Mouse (Mus musculus): ENCODE results near the gene Rhof. TPM values are rescaled to one million over a fixed set of nuclear protein-coding genes. Genes with fewer than 3 reads are reported as not detected.

Rhof gene
- polyA plus RNA-seq, 1 experiment = 1.1 TPM

- no peak for TF ChIP-seq GATA1 (IDR thresholded peaks at IDR 0.05; ENCODE audit: low read length)
These were observed 74.9 kb downstream of the Rhof start for GRCm38 (mm10) chr5:123057366-123058250.

Other genes with a start within 250 kb of the Rhof start
- gene Kdm2b, start 142.9 kb downstream of the Rhof start, polyA plus RNA-seq (2012) = 61.6 and 64.2 TPM in 2 replicates
- 12.9 and 17.5 TPM in 2 replicates for gene Orai1, start 117.6 kb downstream of the Rhof start, polyA plus RNA-seq (2012)
- gene Morn3, start 85.7 kb downstream of the Rhof start, polyA plus RNA-seq (2012) = not detected in 2 replicates
- gene Tmem120b, start 64.3 kb downstream of the Rhof start, polyA plus RNA-seq (2012) = 3.2 and 6.0 TPM in 2 replicates
- 78.0 and 85.4 TPM in 2 replicates for gene Setd1b, start 9.5 kb upstream of the Rhof start, polyA plus RNA-seq (2012)
- 80.0 and 104 TPM in 2 replicates for gene Psmd9, start 36.7 kb upstream of the Rhof start, polyA plus RNA-seq (2012)
- gene Hpd, start 50.0 kb upstream of the Rhof start, polyA plus RNA-seq (2012) = not detected in 2 replicates
- gene Wdr66, start 119.4 kb upstream of the Rhof start, polyA plus RNA-seq (2012) = 0.01 TPM in 1 of 2 replicates, not detected in the other
- gene Bcl7a, start 211.1 kb upstream of the Rhof start, polyA plus RNA-seq (2012) = 47.9 and 49.2 TPM in 2 replicates

Measured in G1E-ER4 (cell line).